Mouse (Mus musculus) forebrain, embryonic 11.5 days (tissue): ENCODE measurements around the gene Slc38a6. TPM values are rescaled to one million over a fixed set of nuclear protein-coding genes. Genes with fewer than 3 reads are reported as not detected.

Source experiments
- ATAC-seq: fragments of 200-750 bp; cut with Nextera tagmentation; replicated peaks from 2 replicates; pipeline ENCODE4 v1.8.0; 2017; ENCODE audit warnings: moderate TSS enrichment; ENCODE audit not compliant: low FRiP score
- DNase-seq: peaks from one replicate; pipeline ENCODE4 v3.0.0-alpha.2; 2017; ENCODE audit warnings: low spot score
- H3K27ac ChIP-seq: fragments of 300-500 bp; sonication (generic); 2 replicates; pipeline ENCODE4 v1.5.1; 2014; ENCODE audit warnings: low read depth, low read length
- H3K27me3 ChIP-seq: fragments of 300-500 bp; sonication (generic); 2 replicates; pipeline ENCODE4 v1.6.1; 2014; ENCODE audit warnings: mild to moderate bottlenecking, low read length, mixed read lengths; ENCODE audit not compliant: control insufficient read depth, insufficient read depth
- H3K36me3 ChIP-seq: fragments of 300-500 bp; sonication (generic); 2 replicates; pipeline ENCODE4 v1.6.1; 2014; ENCODE audit warnings: mild to moderate bottlenecking, low read length, moderate library complexity, mixed read lengths; ENCODE audit not compliant: control insufficient read depth, insufficient read depth
- H3K4me1 ChIP-seq: fragments of 300-500 bp; sonication (generic); replicated peaks from 2 replicates; pipeline ENCODE4 v1.6.1; 2014; ENCODE audit warnings: low read length, mixed read lengths; ENCODE audit not compliant: control insufficient read depth, insufficient read depth
- H3K4me2 ChIP-seq: fragments of 300-500 bp; sonication (generic); 2 replicates; pipeline ENCODE4 v1.6.1; 2014; ENCODE audit warnings: low read depth, mild to moderate bottlenecking, low read length, moderate library complexity, mixed read lengths; ENCODE audit not compliant: severe bottlenecking
- H3K4me3 ChIP-seq: fragments of 300-500 bp; sonication (generic); 2 replicates; pipeline ENCODE4 v1.5.1; 2014; ENCODE audit warnings: low read depth, low read length
- H3K9ac ChIP-seq: fragments of 300-500 bp; sonication (generic); 2 replicates; pipeline ENCODE4 v1.6.1; 2014; ENCODE audit warnings: low read length
- H3K9me3 ChIP-seq: fragments of 300-500 bp; sonication (generic); 2 replicates; pipeline ENCODE4 v1.6.1; 2016; ENCODE audit warnings: low read length, mixed read lengths; ENCODE audit not compliant: control insufficient read depth
- WGBS: fragments of 180-500 bp; shearing (Covaris S2); extraction: QIAGEN DNeasy Blood & Tissue Kit; methylation state at CpG from one replicate; pipeline ENCODE4 v1.1.7; 2014; 5-methylcytosine and 5-hydroxymethylcytosine counted together
- polyA plus RNA-seq: library from polyadenylated mRNA; unstranded; fragments of >200 nt; fragmentation: Nextera tagmentation; extraction: Ambion mirVana; gene quantifications from 2 replicates; pipeline ENCODE4 v1.2.1, GENCODE M21; 2014

The Slc38a6 gene
- polyA plus RNA-seq, 1 experiment from 2014 or later: 9.7 TPM

DNA sequence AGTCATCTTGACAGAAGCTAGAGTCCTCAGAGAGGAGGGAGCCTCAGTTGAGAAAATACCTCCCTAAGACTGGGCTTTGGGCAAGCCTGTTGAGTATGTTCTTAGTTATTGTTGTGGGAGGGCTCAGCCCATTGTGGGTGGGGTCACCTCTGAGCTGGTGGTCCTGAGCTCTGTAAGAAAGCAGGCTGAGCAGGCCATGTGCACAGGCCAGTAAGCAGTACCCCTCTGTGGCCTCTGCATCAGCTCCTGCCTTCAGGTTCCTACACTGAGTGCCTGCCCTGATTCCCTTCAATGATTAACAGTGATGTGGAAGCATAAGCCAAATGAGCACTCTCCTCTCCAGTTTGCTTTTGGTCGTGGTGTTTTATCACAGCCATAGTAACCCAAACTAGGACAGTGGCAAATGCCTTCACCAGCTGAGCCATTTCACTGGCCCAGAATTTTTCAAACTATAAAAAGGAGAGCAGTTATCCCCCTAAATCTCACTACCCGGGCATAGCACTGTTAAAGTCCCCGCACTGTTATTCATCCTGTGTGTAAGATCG, 114.0 kb downstream of the Slc38a6 start:
- Histone ChIP-seq H3K4me3 (no peak overlapping the region), H3K9me3 (no peaks in the 10 kb centered on the region), H3K36me3 (no peaks in the 10 kb centered on the region), H3K4me2 (no peak overlapping the region), H3K27me3 (no peaks in the 10 kb centered on the region), H3K27ac (no peak overlapping the region), H3K9ac (no peak overlapping the region), H3K4me1 (no peaks in the 10 kb centered on the region)
- 86% methylated on average over 4 of the region's 4 CpGs for WGBS
- no peak for DNase-seq
- ATAC-seq: no peak

DNA sequence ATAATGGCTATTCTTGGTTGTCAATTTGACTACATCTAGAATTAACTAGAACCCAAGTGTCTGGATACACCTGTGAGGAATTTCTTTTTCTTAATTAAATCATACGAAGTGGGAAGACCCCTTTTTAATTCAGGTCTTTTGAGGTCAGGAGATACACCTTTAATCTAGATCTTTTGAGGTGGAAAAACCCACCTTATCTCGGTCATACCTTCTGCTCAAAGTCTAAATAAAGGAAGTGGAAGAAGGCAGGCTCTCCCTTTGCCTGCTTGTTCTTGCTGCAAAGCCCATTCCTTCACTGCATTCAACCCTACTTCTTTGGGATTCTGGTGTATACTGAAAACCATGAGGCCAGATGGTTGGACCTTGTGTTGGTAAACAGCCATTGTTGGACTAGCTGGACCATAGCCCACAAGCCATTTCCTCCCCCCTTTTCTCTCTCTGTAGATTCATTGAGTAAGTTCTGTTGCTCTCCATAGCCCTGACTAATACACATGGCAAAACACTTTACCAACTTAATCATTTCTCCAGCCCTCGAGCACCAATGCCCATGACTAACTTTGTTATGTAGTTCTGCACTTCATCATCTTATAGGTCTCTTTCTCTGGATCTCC, 115.0 kb downstream of the Slc38a6 start:
- ATAC-seq (no peak), DNase-seq (no peak)
- no peaks in the 10 kb centered on the region for H3K36me3 ChIP-seq
- WGBS: 82% methylated on average over 3 of the region's 3 CpGs
- no peak overlapping the region for H3K9ac ChIP-seq
- no peaks in the 10 kb centered on the region for H3K4me1 ChIP-seq
- no peak overlapping the region for H3K4me2 ChIP-seq
- H3K27me3 ChIP-seq: no peaks in the 10 kb centered on the region
- no peak overlapping the region for H3K27ac ChIP-seq
- no peaks in the 10 kb centered on the region for H3K9me3 ChIP-seq
- no peak overlapping the region for H3K4me3 ChIP-seq

DNA sequence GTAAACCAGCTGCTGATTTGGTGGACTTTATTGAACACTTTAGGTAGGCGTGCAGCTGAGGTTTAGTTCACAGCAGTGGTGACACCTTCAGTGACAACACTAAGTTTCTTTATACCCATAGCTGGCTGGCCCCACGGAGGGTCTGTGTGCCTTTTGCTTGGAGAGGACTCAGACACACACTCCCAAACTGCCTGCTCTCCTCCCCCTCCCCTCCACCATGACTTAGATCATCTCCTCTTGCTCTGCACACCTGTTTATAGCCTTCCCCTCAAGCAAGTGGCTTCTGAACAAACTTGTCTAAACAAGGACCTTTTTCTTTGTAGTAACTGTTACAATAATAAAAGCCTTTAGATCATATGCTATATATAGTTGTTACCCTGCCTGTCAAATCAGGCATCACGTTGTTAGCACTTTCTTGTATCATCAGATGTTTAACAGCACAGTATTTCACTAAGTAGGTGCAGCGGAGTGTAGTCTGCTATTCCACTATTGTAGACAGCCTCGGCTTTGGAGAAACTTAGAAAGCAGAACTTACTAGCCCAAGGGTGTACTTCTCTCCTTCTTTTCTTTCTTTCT, 115.6 kb downstream of the Slc38a6 start:
- no peaks in the 10 kb centered on the region for H3K36me3 ChIP-seq
- ATAC-seq (no peak), DNase-seq (no peak)
- H3K9ac ChIP-seq: no peak overlapping the region
- no peaks in the 10 kb centered on the region for H3K4me1 ChIP-seq
- no peaks in the 10 kb centered on the region for H3K9me3 ChIP-seq
- 71% methylated on average over 5 of the region's 5 CpGs for WGBS
- H3K4me2 ChIP-seq: no peak overlapping the region
- no peak overlapping the region for H3K27ac ChIP-seq
- no peak overlapping the region for H3K4me3 ChIP-seq
- H3K27me3 ChIP-seq: no peaks in the 10 kb centered on the region

DNA sequence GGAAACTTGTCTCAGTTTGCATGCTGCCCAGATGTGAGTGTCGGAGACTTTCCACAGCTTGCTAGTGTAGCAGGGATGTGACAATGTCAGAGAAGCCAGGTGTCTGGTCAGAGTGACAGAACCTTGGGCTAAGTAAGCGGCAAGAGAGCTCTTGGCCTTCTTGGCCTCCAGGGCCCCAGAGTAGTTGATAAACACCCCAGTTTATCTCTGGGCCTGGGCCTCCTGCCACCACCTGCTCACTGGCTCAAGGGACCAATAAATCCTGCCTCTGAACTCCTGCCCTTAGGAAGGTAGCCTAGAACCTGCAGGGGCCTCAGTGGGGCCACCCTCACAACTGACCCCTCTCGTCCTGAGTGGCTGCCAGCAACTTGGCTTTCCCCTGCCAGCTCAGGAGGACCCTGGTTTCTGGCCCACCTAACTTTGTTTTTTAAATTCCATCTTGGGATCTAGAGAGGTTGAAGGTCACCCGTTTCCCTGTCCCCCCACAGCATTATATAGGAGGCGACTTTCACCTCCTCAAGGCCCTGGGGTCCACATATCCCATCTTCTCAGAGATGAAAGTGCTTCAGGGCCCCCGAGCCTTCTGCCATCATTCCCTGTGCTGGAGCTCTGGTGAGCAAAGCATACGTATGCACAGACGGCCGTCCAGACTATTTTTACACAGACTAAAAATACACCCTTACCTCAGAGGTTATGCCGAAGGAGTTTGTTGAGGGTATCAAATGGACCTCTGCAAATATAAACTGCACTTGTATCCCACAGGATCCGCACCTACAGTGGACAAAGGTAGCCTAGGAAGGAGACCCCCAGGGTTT, 116.5 kb downstream of the Slc38a6 start:
- H3K36me3 ChIP-seq: no peaks in the 10 kb centered on the region
- DNase-seq (no peak), ATAC-seq (no peak)
- no peaks in the 10 kb centered on the region for H3K27me3 ChIP-seq
- no peaks in the 10 kb centered on the region for H3K9me3 ChIP-seq
- WGBS: 90% methylated on average over 11 of the region's 11 CpGs
- H3K4me3 ChIP-seq: no peak overlapping the region
- H3K27ac ChIP-seq: no peak overlapping the region
- no peak overlapping the region for H3K4me2 ChIP-seq
- H3K9ac ChIP-seq: no peak overlapping the region
- no peaks in the 10 kb centered on the region for H3K4me1 ChIP-seq

Other genes with a start within 250 kb of the Slc38a6 start
- 11.0 and 12.6 TPM in 2 replicates for gene Six1, start 232.9 kb upstream of the Slc38a6 start, polyA plus RNA-seq
- 5.0 and 5.8 TPM in 2 replicates for gene Six4, start 173.3 kb upstream of the Slc38a6 start, polyA plus RNA-seq
- gene Mnat1, start 163.1 kb upstream of the Slc38a6 start, polyA plus RNA-seq: 36.8 and 37.6 TPM in 2 replicates
- gene Trmt5, start 69 bp upstream of the Slc38a6 start, polyA plus RNA-seq: 18.3 and 19.8 TPM in 2 replicates